Mouse (Mus musculus) forebrain, postnatal 0 days (tissue): ENCODE data around the gene Ppp1r17. TPM values are rescaled to one million over a fixed set of nuclear protein-coding genes. Genes with fewer than 3 reads are reported as not detected.

Experiments
- ATAC-seq: fragments of 200-750 bp; cut with Nextera tagmentation; 2 replicates; pipeline ENCODE4 v1.8.0; 2017; ENCODE audit warnings: mild to moderate bottlenecking, moderate library complexity
- DNase-seq: peaks from one replicate; pipeline ENCODE4 v3.0.0-alpha.2; 2015
- H3K27ac ChIP-seq: fragments of 300-500 bp; sonication (generic); 2 replicates; pipeline ENCODE4 v1.5.1; 2014; ENCODE audit warnings: low read depth, mild to moderate bottlenecking, antibody characterized with exemption, low read length, moderate library complexity, mixed read lengths
- H3K27me3 ChIP-seq: fragments of 300-500 bp; sonication (generic); 2 replicates; pipeline ENCODE4 v1.6.1; 2014; ENCODE audit warnings: mild to moderate bottlenecking, low read length, mixed read lengths; ENCODE audit not compliant: insufficient read depth
- H3K36me3 ChIP-seq: fragments of 300-500 bp; sonication (generic); 2 replicates; pipeline ENCODE4 v1.6.1; 2014; ENCODE audit warnings: mild to moderate bottlenecking, moderate library complexity; ENCODE audit not compliant: insufficient read depth
- H3K4me1 ChIP-seq: fragments of 300-500 bp; sonication (generic); 2 replicates; pipeline ENCODE4 v1.6.1; 2014; ENCODE audit warnings: antibody characterized with exemption; ENCODE audit not compliant: insufficient read depth
- H3K4me2 ChIP-seq: fragments of 300-500 bp; sonication (generic); 2 replicates; pipeline ENCODE4 v1.6.1; 2014; ENCODE audit warnings: low read depth, mild to moderate bottlenecking, moderate library complexity
- H3K4me3 ChIP-seq: fragments of 300-500 bp; sonication (generic); 2 replicates; pipeline ENCODE4 v1.5.1; 2014; ENCODE audit warnings: low read depth, low read length, mixed read lengths
- H3K9ac ChIP-seq: fragments of 300-500 bp; sonication (generic); 2 replicates; pipeline ENCODE4 v1.6.1; 2014; ENCODE audit warnings: mild to moderate bottlenecking
- H3K9me3 ChIP-seq: fragments of 300-500 bp; sonication (generic); 2 replicates; pipeline ENCODE4 v1.6.1; 2016; ENCODE audit warnings: low read length
- CTCF ChIP-seq: sonication (generic); IDR thresholded peaks from 2 replicates; pipeline ENCODE4 v1.5.1; 2016; ENCODE audit warnings: antibody characterized with exemption, control low read depth, low read depth
- WGBS: fragments of 180-500 bp; shearing (Covaris S2); extraction: QIAGEN DNeasy Blood & Tissue Kit; methylation state at CpG from one replicate; pipeline ENCODE4 v1.1.7; 2014; 5-methylcytosine and 5-hydroxymethylcytosine counted together
- polyA plus RNA-seq: library from polyadenylated mRNA; unstranded; fragments of >200 nt; fragmentation: Nextera tagmentation; extraction: Ambion mirVana; gene quantifications from 2 replicates; pipeline ENCODE4 v1.2.1, GENCODE M21; 2015
- total RNA-seq: library from RNA; depleted of rRNA; stranded (reverse); fragments of >200 nt; gene quantifications from 2 replicates; pipeline ENCODE4 v1.2.3, GENCODE M21; 2014; rRNA removed

Gene Ppp1r17
- total and polyA plus RNA-seq, 2 experiments from 2014 or later = 2.4 to 2.5 TPM

DNA sequence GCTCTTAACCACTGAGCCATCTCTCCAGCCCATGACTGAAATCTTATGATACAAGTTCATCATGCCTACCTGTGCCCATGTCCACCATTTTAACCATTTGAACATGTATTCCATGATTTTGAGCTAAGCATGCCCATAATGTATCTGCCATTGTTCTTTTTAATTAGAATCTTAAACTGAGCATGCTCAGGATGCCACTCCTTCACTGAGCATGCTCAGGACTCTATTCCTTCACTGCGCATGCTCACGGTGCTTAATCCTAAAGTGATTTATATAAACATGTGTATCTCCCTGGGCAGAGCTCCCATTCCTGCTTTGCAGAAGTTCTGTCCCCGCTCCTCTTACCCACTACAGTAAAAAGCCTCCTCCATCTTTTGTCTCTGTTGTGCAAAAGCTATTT is 31.3 kb downstream of the Ppp1r17 start:
- Histone ChIP-seq H3K36me3 (no peaks in the 10 kb centered on the region), H3K4me1 (no peaks in the 10 kb centered on the region), H3K27me3 (no peaks in the 10 kb centered on the region), H3K4me2 (no peak overlapping the region), H3K9ac (no peak overlapping the region), H3K4me3 (no peak overlapping the region), H3K27ac (0 out of 2 replicates have a peak overlapping the region, but pooled peaks have one; percentile 21), H3K9me3 (no peaks in the 10 kb centered on the region)
- WGBS = 84% methylated on average over 3 of the region's 3 CpGs
- no peak for DNase-seq
- TF ChIP-seq CTCF = no peak
- peak; percentile 55; the same call in 1 of the 2 replicates for ATAC-seq

- ATAC-seq (peak; percentile 85), DNase-seq (peak; percentile 85)
- no peaks in the 10 kb centered on the region for H3K9me3 ChIP-seq
- H3K4me2 ChIP-seq = no peak overlapping the region
- H3K4me1 ChIP-seq = no peaks in the 10 kb centered on the region
- WGBS = 23% methylated on average over 4 of the region's 4 CpGs
- H3K27ac ChIP-seq = 0 out of 2 replicates have a peak overlapping the region, but pooled peaks have one; percentile 21
- H3K27me3 ChIP-seq = no peaks in the 10 kb centered on the region
- H3K9ac ChIP-seq = no peak overlapping the region
- TF ChIP-seq CTCF = peak; percentile 87
- H3K4me3 ChIP-seq = no peak overlapping the region
- no peaks in the 10 kb centered on the region for H3K36me3 ChIP-seq
Measured at GRCm38 (mm10) chr6:56049104-56049503, 31.8 kb downstream of the Ppp1r17 start.

DNA sequence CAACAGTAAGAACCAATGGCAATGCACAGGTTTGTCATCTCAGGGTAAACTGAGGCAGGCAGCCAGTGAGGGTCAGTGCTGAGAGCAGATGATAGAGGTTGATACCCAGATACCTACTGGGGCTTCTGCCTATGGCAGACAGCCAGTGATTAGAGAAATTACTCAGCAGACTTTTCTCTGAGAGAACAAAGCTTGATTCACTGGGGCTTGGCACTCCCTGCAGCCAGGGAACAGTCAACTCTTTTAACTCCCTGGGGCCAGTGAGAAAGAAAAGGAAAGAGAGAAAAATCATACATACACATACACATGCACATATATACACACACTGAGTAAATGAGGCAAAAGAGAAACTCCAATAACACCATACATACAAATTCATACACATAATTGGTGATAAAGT is 46.4 kb downstream of the Ppp1r17 start:
- ATAC-seq = no peak
- no peak overlapping the region for H3K4me2 ChIP-seq
- H3K9ac ChIP-seq = no peak overlapping the region
- DNase-seq = no peak
- H3K9me3 ChIP-seq = no peaks in the 10 kb centered on the region
- H3K36me3 ChIP-seq = no peaks in the 10 kb centered on the region
- TF ChIP-seq CTCF = no peak
- no peaks in the 10 kb centered on the region for H3K4me1 ChIP-seq
- H3K4me3 ChIP-seq = no peak overlapping the region
- no peaks in the 10 kb centered on the region for H3K27me3 ChIP-seq
- H3K27ac ChIP-seq = no peak overlapping the region

DNA sequence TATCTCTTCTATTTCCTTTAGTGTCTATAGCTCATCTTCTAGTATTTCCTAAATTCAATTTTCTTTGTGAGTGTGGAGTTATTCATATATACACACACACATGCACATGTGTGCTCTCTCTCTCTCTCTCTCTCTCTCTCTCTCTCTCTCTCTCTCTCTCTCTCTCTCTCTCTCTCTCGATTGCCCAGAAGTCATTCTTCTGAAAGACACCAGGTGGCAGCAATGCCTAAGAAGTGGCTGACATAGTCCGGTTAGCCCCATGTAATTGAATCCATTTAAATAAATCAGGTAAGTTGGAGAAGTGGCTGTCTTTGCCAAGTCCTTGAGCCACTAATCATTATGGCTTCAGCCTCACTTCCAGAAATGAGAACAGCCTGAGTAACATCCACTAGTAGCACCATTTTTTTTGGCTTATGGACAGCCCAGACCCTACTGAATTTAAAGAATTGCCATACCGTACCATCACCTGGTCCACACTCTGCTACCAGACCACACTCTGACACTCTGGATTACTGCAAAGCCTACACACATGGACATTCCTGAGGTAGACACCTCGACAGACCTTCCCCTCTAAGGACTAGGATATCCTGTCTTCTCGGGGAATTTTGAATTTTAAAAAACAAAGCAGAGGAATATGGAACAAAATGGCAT is 49.5 kb downstream of the Ppp1r17 start:
- 37% methylated on average over 5 of the region's 5 CpGs for WGBS
- Histone ChIP-seq H3K27ac (no peak overlapping the region), H3K4me3 (no peak overlapping the region), H3K9ac (no peak overlapping the region), H3K27me3 (no peaks in the 10 kb centered on the region), H3K4me1 (no peaks in the 10 kb centered on the region), H3K36me3 (no peaks in the 10 kb centered on the region), H3K9me3 (no peaks in the 10 kb centered on the region), H3K4me2 (no peak overlapping the region)
- peak; percentile 84 for ATAC-seq
- DNase-seq = peak; percentile 83
- TF ChIP-seq CTCF = peak; percentile 88

DNA sequence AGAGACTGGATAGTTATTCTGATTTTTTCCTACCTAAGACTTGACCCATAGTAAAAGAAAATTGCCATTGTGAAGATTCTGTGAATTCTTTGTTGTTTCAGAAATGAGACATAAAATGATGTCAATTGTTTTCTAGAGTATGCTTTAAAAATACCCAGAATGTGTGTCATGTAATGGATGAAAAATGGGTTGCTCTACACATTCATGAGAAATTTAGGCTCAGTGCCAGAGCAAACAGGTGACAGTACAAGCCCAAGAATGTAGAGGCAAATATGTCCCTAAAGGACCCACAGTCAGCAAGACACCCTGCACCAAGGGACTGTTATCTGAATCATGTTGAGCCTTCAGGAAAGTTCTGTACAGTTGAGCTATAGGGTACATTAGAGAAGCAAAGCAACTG is 51.2 kb downstream of the Ppp1r17 start:
- no peak overlapping the region for H3K4me2 ChIP-seq
- no peak overlapping the region for H3K9ac ChIP-seq
- ATAC-seq (no peak), DNase-seq (no peak)
- H3K4me1 ChIP-seq = no peaks in the 10 kb centered on the region
- no peak for TF ChIP-seq CTCF
- H3K27me3 ChIP-seq = no peaks in the 10 kb centered on the region
- H3K27ac ChIP-seq = no peak overlapping the region
- no peaks in the 10 kb centered on the region for H3K9me3 ChIP-seq
- no peaks in the 10 kb centered on the region for H3K36me3 ChIP-seq
- no peak overlapping the region for H3K4me3 ChIP-seq

DNA sequence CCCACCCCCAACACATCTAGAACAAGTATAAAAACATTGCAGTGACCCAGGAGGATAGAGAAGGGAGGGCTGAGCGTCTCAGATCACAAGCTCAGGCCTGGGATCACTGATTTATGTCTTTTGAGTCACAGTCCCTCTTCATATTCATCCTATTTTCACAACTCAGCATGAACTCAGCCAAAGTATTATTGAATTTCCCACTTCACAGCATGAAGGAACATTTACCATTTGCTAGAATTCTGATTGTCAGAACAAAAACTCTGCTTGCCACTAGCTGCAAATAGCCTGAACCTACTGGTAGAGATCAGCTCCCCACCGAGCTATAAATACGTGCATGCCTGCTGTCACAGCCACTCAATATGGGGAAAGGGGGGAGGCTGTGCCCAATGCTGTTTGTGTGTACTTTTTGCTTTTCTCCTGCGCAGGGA is 59.1 kb downstream of the Ppp1r17 start:
- H3K27ac ChIP-seq = no peak overlapping the region
- no peaks in the 10 kb centered on the region for H3K4me1 ChIP-seq
- ATAC-seq = peak; percentile 78
- no peak overlapping the region for H3K9ac ChIP-seq
- H3K27me3 ChIP-seq = no peaks in the 10 kb centered on the region
- no peak overlapping the region for H3K4me2 ChIP-seq
- no peak for DNase-seq
- TF ChIP-seq CTCF = no peak
- no peaks in the 10 kb centered on the region for H3K36me3 ChIP-seq
- no peaks in the 10 kb centered on the region for H3K9me3 ChIP-seq
- 31% methylated on average over 4 of the region's 4 CpGs for WGBS
- H3K4me3 ChIP-seq = no peak overlapping the region

Other genes starting within 250 kb of the Ppp1r17 start
- 0.81 and 1.8 TPM in 2 replicates for gene Itprid1, start 180.6 kb upstream of the Ppp1r17 start, total RNA-seq
- gene Itprid1, start 180.6 kb upstream of the Ppp1r17 start, polyA plus RNA-seq = 0.36 and 0.79 TPM in 2 replicates